8 mouse cellular contexts compared by ENCODE assay signal in genomic region chr8:105298351-105299252, GRCm38 (mm10). TPM values are rescaled to one million over a fixed set of nuclear protein-coding genes. Genes with fewer than 3 reads are reported as not detected.
A peak's percentile ranks its signal among the peaks of the same experiment; 100 is the strongest.
DNase-seq lines count a peak whose midpoint lies in the region; ATAC-seq and TF ChIP-seq lines count a peak whose summit lies in the region.

No protein-coding gene starts in this region.

- H3K9me3 ChIP-seq in heart, embryonic 11.5 days (replicated peaks; ENCODE audit: control insufficient read depth, low read length), result no peaks in the 10 kb centered on the region
- no peaks in the 10 kb centered on the region for H3K9me3 ChIP-seq in ES-Bruce4 (replicated peaks; ENCODE audit: control insufficient read depth, insufficient read depth, low read length, poor library complexity, severe bottlenecking)
- no peaks in the 10 kb centered on the region for H3K9me3 ChIP-seq in heart, embryonic 15.5 days (replicated peaks)
- no peaks in the 10 kb centered on the region for H3K9me3 ChIP-seq in liver, postnatal 0 days (ENCODE audit: low read length)

- TF ChIP-seq POLR2A in ES-Bruce4 (IDR thresholded peaks at IDR 0.05; ENCODE audit: insufficient read depth, low read length), result no peak

- ATAC-seq in heart, embryonic 11.5 days (replicated peaks; ENCODE audit: insufficient number of reproducible peaks, low FRiP score, low TSS enrichment), result no peak
- no peak for ATAC-seq in heart, embryonic 15.5 days (replicated peaks; ENCODE audit: insufficient number of reproducible peaks, insufficient read depth, low FRiP score, low read depth)
- no peak for ATAC-seq in liver, postnatal 0 days

- peaks cover 36% of the 10 kb centered on the region for H3K36me3 ChIP-seq in heart, embryonic 11.5 days (ENCODE audit: control insufficient read depth, insufficient read depth, low read length)
- H3K36me3 ChIP-seq in ES-Bruce4 (ENCODE audit: control insufficient read depth, insufficient read depth, low read length, poor library complexity, severe bottlenecking), result peaks cover 43% of the 10 kb centered on the region
- peaks cover 31% of the 10 kb centered on the region for H3K36me3 ChIP-seq in heart, embryonic 15.5 days
- H3K36me3 ChIP-seq in liver, postnatal 0 days (replicated peaks; ENCODE audit: insufficient read depth, low read length), result peaks cover 47% of the 10 kb centered on the region

- H3K4me3 ChIP-seq in heart, embryonic 11.5 days (ENCODE audit: low read depth, low read length), result peak overlapping the region; percentile 96
- H3K4me3 ChIP-seq in ES-Bruce4 (ENCODE audit: low read depth, low read length), result peak overlapping the region; percentile 97
- H3K4me3 ChIP-seq in heart, embryonic 15.5 days, result peak overlapping the region; percentile 99
- peak overlapping the region; percentile 94 for H3K4me3 ChIP-seq in liver, postnatal 0 days (ENCODE audit: low read depth, low read length)

- peak overlapping the region; percentile 83 for H3K4me2 ChIP-seq in heart, embryonic 11.5 days
- peak overlapping the region; percentile 86 for H3K4me2 ChIP-seq in heart, embryonic 15.5 days
- H3K4me2 ChIP-seq in liver, postnatal 0 days (ENCODE audit: low read depth, low read length), result peak overlapping the region; percentile 90

- peak overlapping the region; percentile 70; the same call in 1 of the 2 replicates for H3K27ac ChIP-seq in heart, embryonic 11.5 days (ENCODE audit: low read depth, low read length)
- H3K27ac ChIP-seq in ES-Bruce4 (ENCODE audit: insufficient read depth, low read length), result no peak overlapping the region
- peak overlapping the region; percentile 83 for H3K27ac ChIP-seq in heart, embryonic 15.5 days
- H3K27ac ChIP-seq in liver, postnatal 0 days (ENCODE audit: low read depth), result peak overlapping the region; percentile 84

- TF ChIP-seq CTCF in ES-Bruce4 (IDR thresholded peaks at IDR 0.05; ENCODE audit: low read depth, low read length), result no peak
- no peak for TF ChIP-seq CTCF in liver, postnatal 0 days (IDR thresholded peaks at IDR 0.05; ENCODE audit: low read depth)

- intact Hi-C loops in gastrocnemius, postnatal 14 days (cut with DNase I; ENCODE audit: low total_unique reads), result no loop called here

- WGBS in heart, embryonic 11.5 days (ENCODE audit: insufficient replicate concordance), result 46% methylated on average over 18 of the region's 18 CpGs
- WGBS in heart, embryonic 15.5 days, result 46% methylated on average over 18 of the region's 18 CpGs
- 38% methylated on average over 18 of the region's 18 CpGs for WGBS in liver, postnatal 0 days (ENCODE audit: insufficient replicate concordance)

- H3K27me3 ChIP-seq in heart, embryonic 11.5 days (ENCODE audit: control insufficient read depth, insufficient read depth, low read length), result peaks cover 4% of the 10 kb centered on the region; the same call in 1 of the 2 replicates
- H3K27me3 ChIP-seq in ES-Bruce4 (ENCODE audit: control insufficient read depth, insufficient read depth, low read length, poor library complexity, severe bottlenecking), result no peaks in the 10 kb centered on the region
- no peaks in the 10 kb centered on the region for H3K27me3 ChIP-seq in heart, embryonic 15.5 days
- no peaks in the 10 kb centered on the region for H3K27me3 ChIP-seq in liver, postnatal 0 days (ENCODE audit: insufficient read depth, low read length)

- peaks cover 13% of the 10 kb centered on the region for H3K4me1 ChIP-seq in heart, embryonic 11.5 days (ENCODE audit: control insufficient read depth, insufficient read depth, low read length)
- H3K4me1 ChIP-seq in ES-Bruce4 (ENCODE audit: control insufficient read depth, insufficient read depth, low read length), result peaks cover 6% of the 10 kb centered on the region
- H3K4me1 ChIP-seq in heart, embryonic 15.5 days (replicated peaks), result peaks cover 25% of the 10 kb centered on the region
- peaks cover 47% of the 10 kb centered on the region for H3K4me1 ChIP-seq in liver, postnatal 0 days (ENCODE audit: insufficient read depth)

- TF ChIP-seq EP300 in ES-Bruce4 (IDR thresholded peaks at IDR 0.05; ENCODE audit: insufficient read depth, low read depth, low read length), result no peak
- no peak for TF ChIP-seq EP300 in liver, postnatal 0 days (IDR thresholded peaks at IDR 0.05; ENCODE audit: low read depth)

- H3K9ac ChIP-seq in heart, embryonic 11.5 days (ENCODE audit: low read depth, low read length), result peak overlapping the region; percentile 96
- peak overlapping the region; percentile 94 for H3K9ac ChIP-seq in ES-Bruce4 (ENCODE audit: low read depth, poor library complexity, severe bottlenecking)
- peak overlapping the region; percentile 97 for H3K9ac ChIP-seq in heart, embryonic 15.5 days
- H3K9ac ChIP-seq in liver, postnatal 0 days (replicated peaks), result peak overlapping the region; percentile 97

- no peak for DNase-seq in heart, adult 9 months (ENCODE audit: low spot score in 2 of 2)
- DNase-seq in liver, postnatal 0 days, result peak; percentile 39
- no peak for DNase-seq in layer of hippocampus, adult 18-20 months (ENCODE audit: low spot score in 2 of 2)
- DNase-seq in frontal cortex, postnatal 36 days (ENCODE audit: low spot score in 2 of 2), result no peak
- DNase-seq in gastrocnemius, postnatal 14 days, result no peak

RNA-seq across cellular contexts. Expression of gene E2f4, which starts 1.1 kb away (rescaled TPM):
- 70.7 and 81.9 TPM in 2 replicates for polyA plus RNA-seq in heart, embryonic 11.5 days (2014; fragmentation: Nextera tagmentation; extraction: Ambion mirVana)
- polyA plus RNA-seq in ES-Bruce4 (2011; ENCODE audit: insufficient read depth, insufficient read length, low read depth, missing spikeins), result 104 and 109 TPM in 2 replicates
- 38.3 and 61.5 TPM in 2 replicates for polyA plus RNA-seq in heart, embryonic 15.5 days (2015; fragmentation: Nextera tagmentation; extraction: Ambion mirVana)
- polyA plus RNA-seq in liver, postnatal 0 days (2015; fragmentation: Nextera tagmentation; extraction: Ambion mirVana), result 62.9 and 65.7 TPM in 2 replicates
- total RNA-seq in layer of hippocampus, adult 18-20 months (2021), result 10 to 100 TPM; 34.2 to 36.7 TPM
- total RNA-seq in gastrocnemius, postnatal 14 days (2021), result 10 to 100 TPM; 15.4 to 17.2 TPM

RNA-seq across cellular contexts. Expression of gene Exoc3l, which starts 2.7 kb away (rescaled TPM):
- polyA plus RNA-seq in heart, embryonic 11.5 days (2014; fragmentation: Nextera tagmentation; extraction: Ambion mirVana), result 10.8 and 15.0 TPM in 2 replicates
- polyA plus RNA-seq in ES-Bruce4 (2011; ENCODE audit: insufficient read depth, insufficient read length, low read depth, missing spikeins), result 2.3 and 3.7 TPM in 2 replicates
- 12.3 and 14.2 TPM in 2 replicates for polyA plus RNA-seq in heart, embryonic 15.5 days (2015; fragmentation: Nextera tagmentation; extraction: Ambion mirVana)
- polyA plus RNA-seq in liver, postnatal 0 days (2015; fragmentation: Nextera tagmentation; extraction: Ambion mirVana), result 6.6 and 7.1 TPM in 2 replicates
- total RNA-seq in layer of hippocampus, adult 18-20 months (2021), result under 1 TPM; 0.48 to 0.94 TPM
- 1 to 10 TPM; 3.4 to 3.7 TPM for total RNA-seq in gastrocnemius, postnatal 14 days (2021)

RNA-seq across cellular contexts. Expression of gene Elmo3, which starts 6.8 kb away (rescaled TPM):
- polyA plus RNA-seq in heart, embryonic 11.5 days (2014; fragmentation: Nextera tagmentation; extraction: Ambion mirVana), result 2.9 and 4.2 TPM in 2 replicates
- polyA plus RNA-seq in ES-Bruce4 (2011; ENCODE audit: insufficient read depth, insufficient read length, low read depth, missing spikeins), result 13.7 and 15.6 TPM in 2 replicates
- 2.3 and 4.6 TPM in 2 replicates for polyA plus RNA-seq in heart, embryonic 15.5 days (2015; fragmentation: Nextera tagmentation; extraction: Ambion mirVana)
- polyA plus RNA-seq in liver, postnatal 0 days (2015; fragmentation: Nextera tagmentation; extraction: Ambion mirVana), result 7.8 TPM in 2 replicates
- under 1 TPM; 0.79 to 0.97 TPM for total RNA-seq in layer of hippocampus, adult 18-20 months (2021)
- under 1 TPM; 0.40 to 0.45 TPM for total RNA-seq in gastrocnemius, postnatal 14 days (2021)

RNA-seq across cellular contexts. Expression of gene 4931428F04Rik, which starts 8.9 kb away (rescaled TPM):
- polyA plus RNA-seq in heart, embryonic 11.5 days (2014; fragmentation: Nextera tagmentation; extraction: Ambion mirVana), result 4.5 and 6.7 TPM in 2 replicates
- polyA plus RNA-seq in ES-Bruce4 (2011; ENCODE audit: insufficient read depth, insufficient read length, low read depth, missing spikeins), result 8.2 and 9.4 TPM in 2 replicates
- 4.9 and 6.7 TPM in 2 replicates for polyA plus RNA-seq in heart, embryonic 15.5 days (2015; fragmentation: Nextera tagmentation; extraction: Ambion mirVana)
- polyA plus RNA-seq in liver, postnatal 0 days (2015; fragmentation: Nextera tagmentation; extraction: Ambion mirVana), result 0.38 and 0.65 TPM in 2 replicates
- 10 to 100 TPM; 19.2 to 23.5 TPM for total RNA-seq in layer of hippocampus, adult 18-20 months (2021)
- total RNA-seq in gastrocnemius, postnatal 14 days (2021), result 1 to 10 TPM in 1 of 2 experiments, under 1 TPM in 1; 0.84 to 1.3 TPM

RNA-seq across cellular contexts. Expression of gene Nol3, which starts 22.7 kb away (rescaled TPM):
- polyA plus RNA-seq in heart, embryonic 11.5 days (2014; fragmentation: Nextera tagmentation; extraction: Ambion mirVana), result 1.8 and 2.0 TPM in 2 replicates
- 0.94 and 1.4 TPM in 2 replicates for polyA plus RNA-seq in ES-Bruce4 (2011; ENCODE audit: insufficient read depth, insufficient read length, low read depth, missing spikeins)
- polyA plus RNA-seq in heart, embryonic 15.5 days (2015; fragmentation: Nextera tagmentation; extraction: Ambion mirVana), result 3.8 and 4.7 TPM in 2 replicates
- 0.05 and 0.24 TPM in 2 replicates for polyA plus RNA-seq in liver, postnatal 0 days (2015; fragmentation: Nextera tagmentation; extraction: Ambion mirVana)
- 10 to 100 TPM; 10.4 to 10.9 TPM for total RNA-seq in layer of hippocampus, adult 18-20 months (2021)
- 10 to 100 TPM; 24.1 to 27.3 TPM for total RNA-seq in gastrocnemius, postnatal 14 days (2021)
